Mouse (Mus musculus): Measurements from ENCODE around the gene Hsd11b2.

DNA sequence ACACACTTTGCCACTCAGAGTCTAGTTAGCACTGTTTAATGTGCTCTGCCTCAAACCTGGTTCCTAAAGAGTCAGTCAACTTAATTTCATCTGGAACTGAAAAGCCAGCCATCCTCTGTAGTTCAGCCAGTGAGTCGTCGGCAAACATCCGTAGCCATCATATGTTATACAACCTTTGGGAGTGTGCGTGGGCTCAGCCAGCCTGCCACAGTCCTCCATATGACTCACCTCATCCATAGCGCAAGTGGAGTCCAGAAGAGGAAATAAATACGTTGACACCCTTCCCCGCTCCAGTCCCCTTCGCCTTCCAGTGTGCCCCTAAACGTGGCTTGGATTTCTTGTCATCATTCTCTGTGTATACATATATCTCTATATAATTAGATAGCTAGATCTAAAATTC is 53.3 kb downstream of the Hsd11b2 start:
- TF ChIP-seq TAL1 (IDR thresholded peaks at IDR 0.05; ENCODE audit: low read length) (no peak), GATA1 (IDR thresholded peaks at IDR 0.05; ENCODE audit: low read length) (no peak)

Data from erythroblast, embryonic 14.5 days (primary cell).